Mouse (Mus musculus): Measurements from ENCODE around the gene Chd6. TPM values are rescaled to one million over a fixed set of nuclear protein-coding genes. Genes with fewer than 3 reads are reported as not detected.
"Not testable (repeated sequence)": the region's sequence is repeated elsewhere in the genome, so short reads cannot be mapped to it uniquely, and the experiment has no call there.

Gene Chd6
- polyA plus RNA-seq, 1 experiment, result 5.4 TPM

GRCm38 (mm10) chr2:160962149-160962548 is 146.7 kb downstream of the Chd6 start:
- Histone ChIP-seq H3K36me3 (replicated peaks; ENCODE audit: low read length) (peaks cover 88% of the 10 kb centered on the region), H3K4me1 (peaks cover 11% of the 10 kb centered on the region), H3K27me3 (replicated peaks) (no peaks in the 10 kb centered on the region), H3K4me3 (replicated peaks) (no peak overlapping the region), H3K9me3 (no peaks in the 10 kb centered on the region)
- no peak for TF ChIP-seq GATA1 (IDR thresholded peaks at IDR 0.05; ENCODE audit: borderline replicate concordance, low read length)
- no peak for TF ChIP-seq FLI1 (IDR thresholded peaks at IDR 0.05; ENCODE audit: low read length)

- no peaks in the 10 kb centered on the region for H3K9me3 ChIP-seq
- peaks cover 88% of the 10 kb centered on the region for H3K36me3 ChIP-seq (replicated peaks; ENCODE audit: low read length)
- TF ChIP-seq FLI1 (IDR thresholded peaks at IDR 0.05; ENCODE audit: low read length) (no peak), GATA1 (IDR thresholded peaks at IDR 0.05; ENCODE audit: borderline replicate concordance, low read length) (no peak)
- H3K27me3 ChIP-seq (replicated peaks), result no peaks in the 10 kb centered on the region
- no peak overlapping the region for H3K4me3 ChIP-seq (replicated peaks)
- H3K4me1 ChIP-seq, result peaks cover 11% of the 10 kb centered on the region
Observed at GRCm38 (mm10) chr2:160960956-160961646, 147.8 kb downstream of the Chd6 start.

- Histone ChIP-seq H3K9me3 (no peaks in the 10 kb centered on the region), H3K27me3 (replicated peaks) (no peaks in the 10 kb centered on the region), H3K4me3 (replicated peaks) (no peak overlapping the region), H3K4me1 (peaks cover 11% of the 10 kb centered on the region), H3K36me3 (replicated peaks; ENCODE audit: low read length) (peaks cover 88% of the 10 kb centered on the region)
- TF ChIP-seq FLI1 (IDR thresholded peaks at IDR 0.05; ENCODE audit: low read length) (no peak), GATA1 (IDR thresholded peaks at IDR 0.05; ENCODE audit: borderline replicate concordance, low read length) (no peak)
Observed at GRCm38 (mm10) chr2:160959901-160960300, 149.0 kb downstream of the Chd6 start.

GRCm38 (mm10) chr2:160958737-160959136 is 150.1 kb downstream of the Chd6 start:
- Histone ChIP-seq H3K4me1 (peaks cover 13% of the 10 kb centered on the region), H3K4me3 (replicated peaks) (no peak overlapping the region), H3K27me3 (replicated peaks) (no peaks in the 10 kb centered on the region), H3K36me3 (replicated peaks; ENCODE audit: low read length) (peaks cover 89% of the 10 kb centered on the region), H3K9me3 (no peaks in the 10 kb centered on the region)
- TF ChIP-seq FLI1 (IDR thresholded peaks at IDR 0.05; ENCODE audit: low read length) (no peak), GATA1 (IDR thresholded peaks at IDR 0.05; ENCODE audit: borderline replicate concordance, low read length) (no peak)

GRCm38 (mm10) chr2:160957801-160958200 is 151.1 kb downstream of the Chd6 start:
- Histone ChIP-seq H3K4me1 (peaks cover 21% of the 10 kb centered on the region), H3K36me3 (replicated peaks; ENCODE audit: low read length) (peaks cover 89% of the 10 kb centered on the region)
- not testable (repeated sequence) for H3K4me3 ChIP-seq (replicated peaks); H3K9me3 ChIP-seq; H3K27me3 ChIP-seq (replicated peaks)

GRCm38 (mm10) chr2:160957307-160957706 is 151.6 kb downstream of the Chd6 start:
- Histone ChIP-seq H3K4me1 (peaks cover 23% of the 10 kb centered on the region), H3K36me3 (replicated peaks; ENCODE audit: low read length) (peaks cover 87% of the 10 kb centered on the region)
- H3K4me3 ChIP-seq (replicated peaks); H3K9me3 ChIP-seq; H3K27me3 ChIP-seq (replicated peaks): not testable (repeated sequence)

GRCm38 (mm10) chr2:160955331-160955730 is 153.5 kb downstream of the Chd6 start:
- Histone ChIP-seq H3K4me3 (replicated peaks) (no peak overlapping the region), H3K36me3 (replicated peaks; ENCODE audit: low read length) (peaks cover 87% of the 10 kb centered on the region), H3K9me3 (no peaks in the 10 kb centered on the region), H3K4me1 (peaks cover 22% of the 10 kb centered on the region), H3K27me3 (replicated peaks) (no peaks in the 10 kb centered on the region)
- no peak for TF ChIP-seq FLI1 (IDR thresholded peaks at IDR 0.05; ENCODE audit: low read length)
- no peak for TF ChIP-seq GATA1 (IDR thresholded peaks at IDR 0.05; ENCODE audit: borderline replicate concordance, low read length)

- Histone ChIP-seq H3K27me3 (replicated peaks) (no peaks in the 10 kb centered on the region), H3K4me1 (peaks cover 22% of the 10 kb centered on the region), H3K9me3 (no peaks in the 10 kb centered on the region), H3K36me3 (replicated peaks; ENCODE audit: low read length) (peaks cover 87% of the 10 kb centered on the region), H3K4me3 (replicated peaks) (no peak overlapping the region)
- TF ChIP-seq FLI1 (IDR thresholded peaks at IDR 0.05; ENCODE audit: low read length) (no peak), GATA1 (IDR thresholded peaks at IDR 0.05; ENCODE audit: borderline replicate concordance, low read length) (no peak)
Observed at GRCm38 (mm10) chr2:160954541-160954940, 154.3 kb downstream of the Chd6 start.

GRCm38 (mm10) chr2:160953131-160953873 is 155.6 kb downstream of the Chd6 start:
- Histone ChIP-seq H3K9me3 (no peaks in the 10 kb centered on the region), H3K27me3 (replicated peaks) (no peaks in the 10 kb centered on the region), H3K36me3 (replicated peaks; ENCODE audit: low read length) (peaks cover 89% of the 10 kb centered on the region), H3K4me3 (replicated peaks) (no peak overlapping the region), H3K4me1 (peaks cover 22% of the 10 kb centered on the region)
- TF ChIP-seq GATA1 (IDR thresholded peaks at IDR 0.05; ENCODE audit: borderline replicate concordance, low read length), result no peak
- TF ChIP-seq FLI1 (IDR thresholded peaks at IDR 0.05; ENCODE audit: low read length), result no peak

- H3K4me3 ChIP-seq (replicated peaks), result no peak overlapping the region
- H3K36me3 ChIP-seq (replicated peaks; ENCODE audit: low read length), result peaks cover 91% of the 10 kb centered on the region
- no peaks in the 10 kb centered on the region for H3K27me3 ChIP-seq (replicated peaks)
- no peaks in the 10 kb centered on the region for H3K9me3 ChIP-seq
- peaks cover 20% of the 10 kb centered on the region for H3K4me1 ChIP-seq
- TF ChIP-seq GATA1 (IDR thresholded peaks at IDR 0.05; ENCODE audit: borderline replicate concordance, low read length), result no peak
- TF ChIP-seq FLI1 (IDR thresholded peaks at IDR 0.05; ENCODE audit: low read length), result no peak
Observed at GRCm38 (mm10) chr2:160951595-160951994, 157.3 kb downstream of the Chd6 start.
